Mouse (Mus musculus): ENCODE data around the gene Inpp5d.

- TF ChIP-seq CTCF (IDR thresholded peaks at IDR 0.05; ENCODE audit: extremely low read depth, insufficient read length, insufficient replicate concordance, low read depth, low read length) (no peak), POLR2A (IDR thresholded peaks at IDR 0.05; ENCODE audit: low read depth, low read length) (no peak)
Measured at GRCm38 (mm10) chr1:87589980-87590379, 30.1 kb upstream of the Inpp5d start.
